Mouse (Mus musculus): ENCODE measurements around the gene Mnx1. TPM values are rescaled to one million over a fixed set of nuclear protein-coding genes. Genes with fewer than 3 reads are reported as not detected.

Mnx1 gene
- total and polyA plus RNA-seq, 3 experiments = 0.11 to 0.21 TPM; not detected in 1

- Histone ChIP-seq H3K4me2 (ENCODE audit: insufficient read depth, low read depth, poor library complexity, severe bottlenecking) (peak overlapping the region; percentile 30; the same call in 1 of the 2 replicates), H3K9me3 (replicated peaks; ENCODE audit: low read length) (no peaks in the 10 kb centered on the region), H3K79me2 (replicated peaks; ENCODE audit: control insufficient read depth, extremely low read depth, insufficient read depth, poor library complexity, severe bottlenecking) (no peaks in the 10 kb centered on the region), H3K4me3 (replicated peaks in 1 of 3; ENCODE audit: low read depth in 2 of 3, low read length in 2 of 3, poor library complexity in 1 of 3) (peak overlapping the region in 1 of 3 experiments; percentile 15), H3K27ac (ENCODE audit: insufficient read depth, low read depth) (peak overlapping the region; percentile 5; the same call in 1 of the 2 replicates), H3K36me3 (replicated peaks in 1 of 2; ENCODE audit: control insufficient read depth in 1 of 2, insufficient read depth in 1 of 2, low read length in 1 of 2) (no peaks in the 10 kb centered on the region), H3K9ac (ENCODE audit: insufficient read depth, low read depth) (no peak overlapping the region), H3K4me1 (ENCODE audit: control insufficient read depth in 1 of 2, insufficient read depth in 2 of 2) (peaks cover 12 to 58% of the 10 kb centered on the region in 2 experiments), H3K27me3 (replicated peaks) (no peaks in the 10 kb centered on the region)
- no peak for TF ChIP-seq NELFE (IDR thresholded peaks at IDR 0.05; ENCODE audit: low read depth, low read length)
- TF ChIP-seq MXI1 (IDR thresholded peaks at IDR 0.05; ENCODE audit: low read depth, low read length) = no peak
- TF ChIP-seq CHD2 (IDR thresholded peaks at IDR 0.05; ENCODE audit: low read length) = no peak
- no peak for TF ChIP-seq MAFK (IDR thresholded peaks at IDR 0.05; ENCODE audit: insufficient replicate concordance, low read length)
- TF ChIP-seq SMC3 (IDR thresholded peaks at IDR 0.05; ENCODE audit: low read depth, low read length) = no peak
- no peak for TF ChIP-seq MEF2A (IDR thresholded peaks at IDR 0.05; ENCODE audit: borderline replicate concordance, low read depth, low read length)
- no peak for TF ChIP-seq JUND (conservative IDR thresholded peaks at IDR 0.05; ENCODE audit: low read depth, low read length)
- TF ChIP-seq TCF12 (IDR thresholded peaks at IDR 0.05; ENCODE audit: low read depth, low read length) = no peak
- TF ChIP-seq ZNF384 (IDR thresholded peaks at IDR 0.05; ENCODE audit: low read depth, low read length) = no peak
- TF ChIP-seq MAX (IDR thresholded peaks at IDR 0.05; ENCODE audit: low read length) = no peak
- TF ChIP-seq ZMIZ1 (IDR thresholded peaks at IDR 0.05; ENCODE audit: low read depth, low read length) = no peak
- no peak for TF ChIP-seq ETS1 (conservative IDR thresholded peaks at IDR 0.05; ENCODE audit: low read depth, low read length)
- no peak for TF ChIP-seq UBTF (IDR thresholded peaks at IDR 0.05; ENCODE audit: low read depth, low read length)
- TF ChIP-seq MAZ (IDR thresholded peaks at IDR 0.05; ENCODE audit: low read depth, low read length) = no peak
- no peak for TF ChIP-seq SIN3A (IDR thresholded peaks at IDR 0.05; ENCODE audit: low read length)
- TF ChIP-seq RCOR1 (conservative IDR thresholded peaks at IDR 0.05; ENCODE audit: low read depth, low read length) = no peak
- no peak for TF ChIP-seq JUN (IDR thresholded peaks at IDR 0.05; ENCODE audit: insufficient read depth, low read depth, low read length)
- TF ChIP-seq ZKSCAN1 (IDR thresholded peaks at IDR 0.05; ENCODE audit: borderline replicate concordance, low read depth, low read length) = no peak
- TF ChIP-seq POLR2A (IDR thresholded peaks at IDR 0.05; ENCODE audit: low read depth, low read length) = no peak
- in situ Hi-C loops (cut with MboI; ENCODE audit: low pct_ligation_motif_present, low pct_unique_long_range_greater_than_20kb, low sequenced_read_pairs) = no loop called here
- dilution Hi-C loops (cut with MboI; ENCODE audit: extremely low pct_ligation_motif_present, extremely low pct_unique_long_range_greater_than_20kb, low sequenced_read_pairs) = no loop called here
- DNase-seq (ENCODE audit: extremely low read depth) = peak; percentile 24
Measured at GRCm38 (mm10) chr5:29484965-29485940, 7.0 kb upstream of the Mnx1 start.

- Histone ChIP-seq H3K9ac (ENCODE audit: insufficient read depth, low read depth) (no peak overlapping the region), H3K79me2 (replicated peaks; ENCODE audit: control insufficient read depth, extremely low read depth, insufficient read depth, poor library complexity, severe bottlenecking) (no peaks in the 10 kb centered on the region), H3K27me3 (replicated peaks) (no peaks in the 10 kb centered on the region), H3K9me3 (replicated peaks; ENCODE audit: low read length) (peaks cover under 1% of the 10 kb centered on the region), H3K36me3 (replicated peaks in 1 of 2; ENCODE audit: control insufficient read depth in 1 of 2, insufficient read depth in 1 of 2, low read length in 1 of 2) (no peaks in the 10 kb centered on the region), H3K4me3 (replicated peaks in 1 of 3; ENCODE audit: low read depth in 2 of 3, low read length in 2 of 3, poor library complexity in 1 of 3) (no peak overlapping the region), H3K27ac (ENCODE audit: insufficient read depth, low read depth) (no peak overlapping the region), H3K4me2 (ENCODE audit: insufficient read depth, low read depth, poor library complexity, severe bottlenecking) (no peak overlapping the region), H3K4me1 (ENCODE audit: control insufficient read depth in 1 of 2, insufficient read depth in 2 of 2) (peaks cover 12 to 44% of the 10 kb centered on the region in 2 experiments)
- dilution Hi-C loops (cut with MboI; ENCODE audit: extremely low pct_ligation_motif_present, extremely low pct_unique_long_range_greater_than_20kb, low sequenced_read_pairs) (no loop called here), in situ Hi-C loops (cut with MboI; ENCODE audit: low pct_ligation_motif_present, low pct_unique_long_range_greater_than_20kb, low sequenced_read_pairs) (no loop called here)
- DNase-seq (ENCODE audit: extremely low read depth) = no peak
- no peak for TF ChIP-seq BHLHE40 (IDR thresholded peaks at IDR 0.05; ENCODE audit: low read depth, low read length)
- TF ChIP-seq HCFC1 (IDR thresholded peaks at IDR 0.05; ENCODE audit: low read depth, low read length) = no peak
- no peak for TF ChIP-seq RAD21 (IDR thresholded peaks at IDR 0.05; ENCODE audit: low read depth, low read length)
- no peak for TF ChIP-seq MEF2A (IDR thresholded peaks at IDR 0.05; ENCODE audit: borderline replicate concordance, low read depth, low read length)
- no peak for TF ChIP-seq MXI1 (IDR thresholded peaks at IDR 0.05; ENCODE audit: low read depth, low read length)
- no peak for TF ChIP-seq PAX5 (IDR thresholded peaks at IDR 0.05; ENCODE audit: low read length)
- TF ChIP-seq GABPA (IDR thresholded peaks at IDR 0.05; ENCODE audit: insufficient replicate concordance, low read depth, low read length) = no peak
- no peak for TF ChIP-seq SMC3 (IDR thresholded peaks at IDR 0.05; ENCODE audit: low read depth, low read length)
- TF ChIP-seq NRF1 (IDR thresholded peaks at IDR 0.05; ENCODE audit: low read depth, low read length) = no peak
- no peak for TF ChIP-seq MAZ (IDR thresholded peaks at IDR 0.05; ENCODE audit: low read depth, low read length)
- TF ChIP-seq CHD2 (IDR thresholded peaks at IDR 0.05; ENCODE audit: low read length) = no peak
- no peak for TF ChIP-seq JUN (IDR thresholded peaks at IDR 0.05; ENCODE audit: insufficient read depth, low read depth, low read length)
- no peak for TF ChIP-seq RCOR1 (conservative IDR thresholded peaks at IDR 0.05; ENCODE audit: low read depth, low read length)
Measured at GRCm38 (mm10) chr5:29483801-29484200, 5.5 kb upstream of the Mnx1 start.

All from CH12.LX (cell line).